Mouse (Mus musculus) B cell, adult 2 months (primary cell): ENCODE data around the gene Maml2.

Experiments
- DNase-seq, 2 experiments: peaks; one replicate each; pipeline ENCODE4 v3.0.0; 2022

Maml2 gene

DNA sequence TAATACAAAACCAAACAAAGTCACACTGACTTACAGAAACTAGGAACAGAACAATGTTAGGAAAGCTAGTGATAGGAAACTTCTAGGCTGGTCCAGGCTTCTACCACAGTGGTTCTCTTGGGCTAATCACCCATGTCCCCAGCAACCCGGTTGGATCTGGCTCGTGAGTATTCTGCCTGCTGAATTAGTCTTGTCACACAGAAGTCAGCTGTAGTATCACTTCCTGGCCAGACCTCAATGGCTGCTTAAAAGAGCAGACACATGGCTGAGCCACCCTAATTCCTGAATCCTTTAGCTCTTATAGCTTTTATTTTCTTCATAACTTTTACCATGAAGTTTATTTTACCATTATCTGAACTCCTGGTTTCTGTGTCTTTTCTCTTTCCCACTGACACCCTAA, 13.3 kb downstream of the Maml2 start:
- peak in 1 of 2 experiments; percentile 14 for DNase-seq

DNA sequence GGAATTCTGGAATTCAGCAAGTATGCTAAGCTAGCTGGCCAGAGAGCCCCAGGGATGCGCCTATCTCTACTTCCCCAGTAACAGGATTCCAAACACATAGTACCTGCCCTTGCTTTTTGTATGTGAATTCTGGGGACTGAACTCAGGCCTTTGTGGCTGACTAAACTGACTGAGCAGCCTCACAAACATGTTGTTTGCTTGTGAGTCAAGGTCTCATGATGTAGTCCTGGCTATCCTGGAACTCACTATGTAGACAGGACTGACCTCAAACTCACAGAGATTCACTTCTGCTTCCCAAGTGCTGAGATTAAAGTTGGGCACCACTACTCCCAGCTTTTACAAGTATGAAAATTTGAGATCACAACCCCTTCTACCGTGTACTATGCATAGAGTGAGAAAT, 16.2 kb downstream of the Maml2 start:
- DNase-seq: no peak

DNA sequence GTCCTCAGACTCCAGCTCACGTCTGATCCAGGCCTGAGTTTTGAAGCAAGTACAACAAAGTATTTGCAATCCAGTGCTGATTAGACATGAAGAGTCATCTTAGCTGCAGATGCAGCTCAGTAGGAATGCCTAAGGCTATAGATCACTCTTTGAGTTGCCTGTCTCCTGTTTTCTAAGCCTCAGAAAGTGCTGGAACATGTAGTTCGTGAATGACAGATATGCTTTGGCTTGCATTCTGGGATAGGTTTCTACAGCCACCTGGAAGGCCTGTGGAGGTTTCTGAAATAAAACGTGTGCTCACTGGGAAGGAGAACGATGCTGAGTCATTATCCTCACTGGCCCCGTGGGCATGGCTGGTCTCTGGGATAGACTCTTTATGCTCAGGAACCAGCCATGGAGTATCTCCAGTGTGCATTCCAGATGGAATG, 16.8 kb downstream of the Maml2 start:
- no peak for DNase-seq

- DNase-seq: no peak
Measured at GRCm38 (mm10) chr9:13315393-13315792, 17.6 kb downstream of the Maml2 start.

DNA sequence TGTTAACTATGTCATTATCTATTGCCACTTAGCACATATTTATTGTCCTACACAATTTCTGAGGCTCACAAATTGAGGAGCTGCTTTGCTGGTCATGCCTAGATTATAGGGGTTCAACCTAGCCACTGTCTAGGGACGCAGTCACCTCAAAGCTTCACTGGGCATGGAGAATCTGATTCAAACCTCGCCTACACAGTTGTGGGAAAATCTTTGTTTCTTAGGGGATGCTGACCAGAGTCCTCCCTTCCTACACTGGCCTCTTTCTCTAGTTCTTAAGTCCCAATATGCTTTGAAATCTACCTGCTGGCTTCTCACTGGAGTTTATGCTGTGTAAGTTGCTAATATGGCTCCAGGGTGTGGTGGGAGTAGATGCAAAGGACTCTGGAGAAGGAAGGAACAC, 21.8 kb downstream of the Maml2 start:
- DNase-seq: no peak

GRCm38 (mm10) chr9:13320800-13321364, 23.1 kb downstream of the Maml2 start:
- no peak for DNase-seq

DNA sequence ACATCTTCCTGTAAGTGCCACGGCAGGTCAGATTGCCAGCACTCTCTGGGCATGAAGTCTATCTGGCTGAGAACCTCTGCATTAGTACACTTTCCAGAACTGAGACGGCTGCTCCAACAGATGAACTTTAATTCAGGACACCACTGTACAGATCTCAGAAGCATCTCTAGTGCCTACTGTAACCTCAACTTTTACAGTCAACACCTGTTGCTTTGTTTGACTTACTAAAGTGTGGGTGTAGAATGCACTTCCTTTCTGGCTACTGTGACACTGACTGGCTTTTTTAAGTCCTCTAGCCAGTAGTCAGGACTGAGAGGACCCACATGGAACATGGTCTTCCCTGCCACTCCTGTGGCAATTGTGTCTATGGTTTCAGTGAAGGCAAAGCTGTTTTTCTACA, 25.3 kb downstream of the Maml2 start:
- DNase-seq: no peak

DNA sequence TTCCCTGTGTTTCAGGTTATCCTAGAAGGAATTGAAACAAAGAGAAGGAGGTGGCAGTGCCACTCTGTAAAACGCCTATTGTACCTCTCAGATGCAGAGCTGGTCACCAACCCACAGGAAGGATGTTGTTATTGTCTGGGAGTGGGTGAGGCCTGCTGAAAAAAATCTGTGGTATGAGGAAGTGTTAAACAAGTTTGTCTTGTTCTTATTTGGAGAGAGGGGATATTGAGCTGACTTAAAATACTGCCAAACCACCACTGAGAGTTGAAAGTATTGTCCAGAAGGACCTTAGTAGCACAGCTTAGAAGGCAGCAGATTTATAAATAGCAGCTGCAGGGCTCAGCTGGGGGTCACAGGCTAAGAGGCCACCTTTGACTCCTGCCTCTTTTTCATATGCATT, 25.9 kb downstream of the Maml2 start:
- peak; percentile 33 to 45 for DNase-seq

GRCm38 (mm10) chr9:13414230-13414766, 116.5 kb downstream of the Maml2 start:
- DNase-seq: no peak

GRCm38 (mm10) chr9:13425031-13425940, 127.5 kb downstream of the Maml2 start:
- no peak for DNase-seq

DNA sequence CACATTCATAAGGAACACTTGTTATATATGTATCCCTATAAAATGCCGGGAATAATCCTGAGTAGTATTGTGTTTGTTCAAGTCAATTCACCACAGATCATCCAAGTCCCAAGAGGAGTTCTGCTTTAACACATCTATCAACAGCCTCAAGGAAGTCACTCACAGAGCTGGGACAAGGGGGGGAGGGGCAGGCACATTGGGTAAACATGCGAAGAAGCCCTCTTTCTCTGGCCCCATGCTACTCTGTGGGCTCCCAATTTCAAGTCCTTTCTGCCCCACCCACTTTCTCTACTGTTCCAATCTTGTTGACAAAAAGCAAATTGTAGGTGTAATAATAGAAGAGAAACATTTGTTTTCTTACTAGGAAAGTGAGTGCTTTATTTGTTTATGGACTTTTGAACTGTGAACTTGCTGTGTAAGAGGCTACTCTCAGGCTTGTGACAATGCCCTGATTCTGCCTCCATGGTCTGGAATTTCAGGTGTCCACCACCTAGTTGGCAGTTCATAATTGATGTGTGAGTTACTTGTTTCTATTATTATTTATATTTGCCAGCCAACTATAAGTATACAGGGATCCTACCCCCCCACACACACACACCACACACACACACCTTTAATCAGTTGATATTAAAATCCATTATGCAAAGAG, 131.8 kb downstream of the Maml2 start:
- DNase-seq: peak in 1 of 2 experiments; percentile 7

GRCm38 (mm10) chr9:13430302-13430701, 132.5 kb downstream of the Maml2 start:
- no peak for DNase-seq

GRCm38 (mm10) chr9:13430744-13431143, 133.0 kb downstream of the Maml2 start:
- DNase-seq: no peak

DNA sequence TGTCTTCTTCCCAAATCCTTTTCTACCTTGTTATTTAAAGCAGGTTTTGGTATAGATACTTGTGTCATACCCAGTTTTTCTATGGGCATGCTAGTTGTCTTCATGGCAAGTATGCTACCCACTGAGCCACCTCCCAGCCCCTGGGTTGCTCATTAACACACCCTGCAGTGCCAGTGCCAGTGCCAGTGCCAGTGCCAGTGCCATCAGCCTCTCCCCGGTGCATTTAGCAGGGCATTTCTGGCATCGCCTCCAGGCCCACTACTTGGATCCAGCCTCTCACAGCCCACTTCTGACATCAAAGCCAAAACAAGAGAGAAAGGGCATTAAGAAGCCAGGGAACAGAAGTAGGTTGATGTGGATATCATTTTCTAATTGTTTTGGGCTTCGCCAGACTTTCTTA, 133.9 kb downstream of the Maml2 start:
- no peak for DNase-seq

DNA sequence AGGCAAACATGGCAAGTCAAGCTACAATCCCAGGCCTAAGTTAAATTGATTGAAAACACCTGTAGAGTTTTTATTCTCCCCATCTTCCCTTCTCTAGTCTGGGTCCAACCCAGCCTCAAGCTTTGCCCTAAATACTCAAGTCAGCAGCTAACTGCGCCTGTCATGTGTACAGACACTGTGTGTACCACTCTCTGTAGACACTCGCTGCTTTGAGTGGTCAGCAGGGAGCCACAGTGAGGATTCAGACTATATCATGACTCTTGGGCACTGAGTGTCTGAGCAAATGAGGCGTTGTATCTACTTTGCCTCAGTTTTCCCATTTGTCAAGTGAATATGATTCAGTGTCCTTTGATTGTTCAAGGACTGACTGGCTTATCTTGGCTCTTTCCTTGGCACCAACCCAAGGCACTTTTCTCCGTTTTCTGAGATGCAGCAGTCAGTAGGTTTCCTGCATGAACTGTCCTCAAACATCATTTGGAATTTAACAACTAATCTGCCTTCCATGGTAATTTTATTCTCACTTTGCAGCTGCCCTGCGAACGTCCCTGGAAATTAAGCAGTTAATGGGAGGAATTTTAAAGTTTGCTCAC, 135.8 kb downstream of the Maml2 start:
- DNase-seq: no peak

DNA sequence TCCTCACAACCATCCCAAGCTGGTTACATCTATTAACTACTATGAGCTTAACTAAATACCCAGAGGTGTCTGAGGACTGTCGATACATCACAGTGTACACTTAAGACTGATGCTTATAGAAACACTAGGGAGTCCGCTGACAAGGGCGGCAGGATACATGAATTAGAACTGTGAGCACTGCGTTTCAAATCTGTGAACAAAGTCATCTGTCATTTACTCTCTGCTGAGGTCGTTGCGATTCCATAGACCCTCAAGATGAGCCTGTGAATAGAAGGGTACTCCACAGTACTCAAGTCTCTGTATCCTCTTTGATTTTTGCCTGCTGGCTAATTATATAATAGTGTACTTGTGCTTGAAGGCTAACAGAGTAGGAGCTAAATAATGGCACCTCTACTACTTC, 143.2 kb downstream of the Maml2 start:
- DNase-seq: no peak

DNA sequence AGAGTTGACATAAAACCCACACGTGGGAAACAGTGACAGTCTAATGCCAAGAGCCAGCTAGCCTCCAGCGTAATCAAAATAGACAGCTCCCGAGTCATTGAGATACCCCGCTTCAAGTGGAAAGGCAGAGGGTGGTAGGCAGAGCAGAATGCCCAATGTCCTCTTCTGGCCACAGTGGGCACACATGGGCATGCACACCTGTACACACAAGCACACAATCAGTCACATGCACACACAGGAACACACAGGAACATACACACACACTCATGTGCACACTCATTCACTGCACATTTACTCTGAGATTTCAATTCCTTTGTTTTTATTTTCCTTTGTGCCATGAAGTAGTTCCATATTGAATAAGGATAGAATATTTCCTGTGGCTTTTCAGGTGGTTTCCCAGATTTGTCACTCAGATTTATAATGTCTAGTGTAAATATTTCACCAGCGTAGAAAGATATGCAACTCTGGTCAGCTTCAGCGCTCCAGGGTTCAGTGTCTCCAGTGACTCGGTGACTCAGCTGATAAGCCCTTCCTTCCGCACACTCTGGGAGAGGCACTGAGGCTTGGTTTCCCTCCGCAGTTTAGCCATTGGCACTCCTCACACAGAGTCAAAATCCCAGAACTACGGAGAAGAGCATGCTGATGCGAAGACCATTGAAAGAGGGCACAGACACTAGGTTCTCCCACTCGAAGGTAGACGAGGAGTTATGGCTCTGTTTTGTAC, 144.4 kb downstream of the Maml2 start:
- DNase-seq: no peak

GRCm38 (mm10) chr9:13443484-13444211, 145.9 kb downstream of the Maml2 start:
- DNase-seq: peak; percentile 26 to 34

- DNase-seq: no peak
Measured at GRCm38 (mm10) chr9:13446236-13446635, 148.5 kb downstream of the Maml2 start.

GRCm38 (mm10) chr9:13446703-13447285, 149.0 kb downstream of the Maml2 start, which contains the start of gene Gm17571:
Gm17571 (minus strand) TSS chr9:13446753.
- DNase-seq: no peak

GRCm38 (mm10) chr9:13448716-13449115, 151.0 kb downstream of the Maml2 start:
- no peak for DNase-seq
